Mouse (Mus musculus) granulocyte monocyte progenitor cell, adult 5-6 weeks (primary cell): Measurements from ENCODE around the gene Rnase9. TPM values are rescaled to one million over a fixed set of nuclear protein-coding genes. Genes with fewer than 3 reads are reported as not detected.
"Not testable (repeated sequence)": the region's sequence is repeated elsewhere in the genome, so short reads cannot be mapped to it uniquely, and the experiment has no call there.

Experiments used
- ATAC-seq: replicated peaks from 2 replicates; pipeline ENCODE4 v1.8.0; 2016; ENCODE audit warnings: mild to moderate bottlenecking, moderate TSS enrichment, inconsistent platforms; ENCODE audit not compliant: poor library complexity, severe bottlenecking
- total RNA-seq, 2 experiments: library from RNA; stranded (forward) in 1 of 2; stranded (reverse) in 1 of 2; fragments of 200-712, 200-1000 nt in 1 of 2; fragments of >200 nt in 1 of 2; fragmentation: Nextera tagmentation in 1 of 2; gene quantifications; 2 replicates each; pipeline ENCODE4 v1.2.3; 2014 to 2017

Rnase9 gene
- total RNA-seq, 2 experiments from 2014 or later: not detected

GRCm38 (mm10) chr14:51053176-51053575, 11.5 kb upstream of the Rnase9 start:
- ATAC-seq: no peak

GRCm38 (mm10) chr14:51051941-51052340, 10.3 kb upstream of the Rnase9 start:
- no peak for ATAC-seq

GRCm38 (mm10) chr14:51050063-51050462, 8.4 kb upstream of the Rnase9 start, which contains the start of gene Rnase11:
Gene Rnase11 (minus strand): TSS chr14:51050163.
- no peak for ATAC-seq

GRCm38 (mm10) chr14:51047846-51048245, 6.2 kb upstream of the Rnase9 start:
- ATAC-seq: peak; percentile 90

GRCm38 (mm10) chr14:51036214-51036613, 5.5 kb downstream of the Rnase9 start:
- ATAC-seq: no peak

GRCm38 (mm10) chr14:51035206-51035605, 6.5 kb downstream of the Rnase9 start:
- no peak for ATAC-seq

GRCm38 (mm10) chr14:51027387-51028155, 14.1 kb downstream of the Rnase9 start:
- peak; percentile 42 for ATAC-seq

GRCm38 (mm10) chr14:51026391-51027133, 15.1 kb downstream of the Rnase9 start:
- peak; percentile 96 for ATAC-seq

- ATAC-seq: no peak
These were observed 16.8 kb downstream of the Rnase9 start for GRCm38 (mm10) chr14:51024820-51025219.

GRCm38 (mm10) chr14:51023457-51023856, 18.2 kb downstream of the Rnase9 start:
- no peak for ATAC-seq

GRCm38 (mm10) chr14:51017256-51017655, 24.4 kb downstream of the Rnase9 start:
- no peak for ATAC-seq

GRCm38 (mm10) chr14:51015780-51016179, 25.9 kb downstream of the Rnase9 start:
- no peak for ATAC-seq

GRCm38 (mm10) chr14:51014724-51015123, 26.9 kb downstream of the Rnase9 start:
- ATAC-seq: not testable (repeated sequence)

- ATAC-seq: peak; percentile 65
These were observed 32.1 kb downstream of the Rnase9 start for GRCm38 (mm10) chr14:51009572-51009971.

- no peak for ATAC-seq
These were observed 32.9 kb downstream of the Rnase9 start for GRCm38 (mm10) chr14:51008781-51009180.

GRCm38 (mm10) chr14:51007914-51008713, 33.6 kb downstream of the Rnase9 start:
- ATAC-seq: peak; percentile 83

- no peak for ATAC-seq
These were observed 34.4 kb downstream of the Rnase9 start, which contains the start of gene Rnase10 for GRCm38 (mm10) chr14:51007152-51007801. Gene Rnase10 (plus strand): TSS chr14:51007751.

GRCm38 (mm10) chr14:50997999-50998666, 43.5 kb downstream of the Rnase9 start:
- peak; percentile 76 for ATAC-seq

GRCm38 (mm10) chr14:50997088-50997487, 44.6 kb downstream of the Rnase9 start:
- ATAC-seq: peak; percentile 96
